11 mouse cellular contexts compared by ENCODE assay signal in the genomic region with DNA sequence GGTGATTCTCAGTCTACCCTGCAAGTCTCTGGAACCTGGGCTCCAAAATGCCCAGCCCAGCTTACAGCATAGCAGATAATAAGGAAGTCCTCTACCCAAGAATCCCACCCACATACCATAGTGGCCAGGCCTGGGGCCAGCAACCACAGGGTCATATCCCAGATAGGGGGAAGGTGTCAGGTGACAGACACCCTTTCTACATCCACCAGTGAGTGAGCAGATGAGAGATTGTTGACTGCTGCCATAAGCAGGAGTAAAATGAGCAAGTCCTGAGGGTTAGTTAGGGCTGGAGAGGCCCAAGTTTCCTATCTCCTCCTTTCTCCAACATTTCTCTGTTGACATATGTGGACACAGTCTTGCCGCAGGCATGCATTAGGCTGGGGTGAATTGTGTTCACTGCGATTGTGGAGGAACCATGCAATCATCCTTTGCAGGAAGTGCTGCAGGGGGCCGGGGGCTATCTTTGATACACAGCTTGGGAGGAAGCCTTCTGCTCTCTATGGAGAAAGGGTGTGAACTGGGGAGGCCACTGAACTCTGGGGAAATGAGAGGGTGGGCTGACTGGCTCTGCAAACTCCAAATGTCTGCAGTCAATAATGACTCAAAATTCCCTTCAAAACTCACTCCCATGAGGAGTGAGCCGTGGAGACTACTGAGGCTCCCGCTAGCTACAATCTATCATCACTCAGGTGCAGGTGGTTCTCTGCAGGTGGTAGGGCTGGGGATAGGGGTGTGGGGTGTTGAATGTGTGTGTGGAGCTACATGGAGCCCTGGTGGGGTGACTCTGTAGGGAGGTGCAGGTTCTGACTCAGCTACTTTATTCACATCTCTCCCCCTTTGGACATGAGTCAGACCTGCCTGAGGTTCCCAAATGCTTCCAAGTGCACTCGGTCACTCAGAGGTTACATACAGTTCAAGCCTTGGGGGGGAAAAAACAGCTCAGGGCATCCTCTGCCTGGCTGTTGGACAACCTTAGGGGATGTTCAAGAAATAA. TPM values are rescaled to one million over a fixed set of nuclear protein-coding genes. Genes with fewer than 3 reads are reported as not detected.
DNase-seq lines count a peak whose midpoint lies in the region; ATAC-seq lines count a peak whose summit lies in the region.
"Had no signal": no experiment of that assay in that cellular context is flagged by ENCODE, and none has a peak within 500 bp of the region (broad histone marks: within the 10 kb centered on the region; RNA-seq: fewer than 3 reads in every experiment).

No protein-coding gene starts in this region.

- no peak overlapping the region for H3K9ac ChIP-seq in forebrain, embryonic 11.5 days (ENCODE audit: low read length)
- no peak overlapping the region for H3K9ac ChIP-seq in forebrain, embryonic 16.5 days (replicated peaks; ENCODE audit: low read depth, low read length)
- H3K9ac ChIP-seq: forebrain, embryonic 15.5 days had no signal

- DNase-seq in forebrain, embryonic 11.5 days (ENCODE audit: low spot score), result peak; percentile 44
- peak; percentile 73 for DNase-seq in 3134 (ENCODE audit: extremely low read depth, insufficient read length, low spot score)
- DNase-seq in c-Kit-positive CD71-positive TER-119-positive erythroid progenitor cells, embryonic 14.5 days (ENCODE audit: low spot score), result peak; percentile 22
- DNase-seq in cerebellum, postnatal 4 days (ENCODE audit: low spot score in 2 of 2), result no peak
- no peak for DNase-seq in left cerebral cortex, adult 18-20 months (ENCODE audit: low spot score in 2 of 2)
- no peak for DNase-seq in kidney, postnatal 14 days
- DNase-seq: kidney, adult 8-10 months had no signal

- no peaks in the 10 kb centered on the region for H3K27me3 ChIP-seq in forebrain, embryonic 11.5 days (ENCODE audit: control insufficient read depth, insufficient read depth, low read length)
- H3K27me3 ChIP-seq in forebrain, embryonic 16.5 days (replicated peaks; ENCODE audit: control insufficient read depth, insufficient read depth, low read length), result no peaks in the 10 kb centered on the region
- H3K27me3 ChIP-seq: forebrain, embryonic 15.5 days had no signal

- no peak for ATAC-seq in forebrain, embryonic 11.5 days (replicated peaks; ENCODE audit: low FRiP score)
- ATAC-seq in forebrain, embryonic 16.5 days, result no peak
- ATAC-seq in megakaryocyte progenitor cell, adult 5-6 weeks (replicated peaks; ENCODE audit: poor library complexity), result peak; percentile 64
- ATAC-seq: forebrain, embryonic 15.5 days had no signal

- H3K36me3 ChIP-seq in forebrain, embryonic 11.5 days (ENCODE audit: control insufficient read depth, insufficient read depth, low read length), result no peaks in the 10 kb centered on the region
- H3K36me3 ChIP-seq in forebrain, embryonic 16.5 days (ENCODE audit: control insufficient read depth, insufficient read depth), result no peaks in the 10 kb centered on the region
- H3K36me3 ChIP-seq: forebrain, embryonic 15.5 days; limb, embryonic 10.5 days had no signal

- no peak overlapping the region for H3K4me3 ChIP-seq in forebrain, embryonic 11.5 days (ENCODE audit: low read depth, low read length)
- H3K4me3 ChIP-seq in forebrain, embryonic 16.5 days (replicated peaks; ENCODE audit: low read length), result no peak overlapping the region
- H3K4me3 ChIP-seq: forebrain, embryonic 15.5 days; limb, embryonic 10.5 days had no signal

- H3K9me3 ChIP-seq in forebrain, embryonic 11.5 days (ENCODE audit: control insufficient read depth, low read length), result no peaks in the 10 kb centered on the region
- H3K9me3 ChIP-seq in forebrain, embryonic 16.5 days (ENCODE audit: control insufficient read depth, low read length), result no peaks in the 10 kb centered on the region
- H3K9me3 ChIP-seq: forebrain, embryonic 15.5 days; limb, embryonic 10.5 days had no signal

- no peak overlapping the region for H3K4me2 ChIP-seq in forebrain, embryonic 11.5 days (ENCODE audit: low read depth, low read length, severe bottlenecking)
- H3K4me2 ChIP-seq in forebrain, embryonic 16.5 days (ENCODE audit: low read length), result no peak overlapping the region
- H3K4me2 ChIP-seq: forebrain, embryonic 15.5 days had no signal

- 87% methylated on average over 6 of the region's 6 CpGs for WGBS in forebrain, embryonic 11.5 days
- WGBS in forebrain, embryonic 16.5 days, result 90% methylated on average over 6 of the region's 6 CpGs

- H3K27ac ChIP-seq in forebrain, embryonic 11.5 days (ENCODE audit: low read depth, low read length), result no peak overlapping the region
- no peak overlapping the region for H3K27ac ChIP-seq in forebrain, embryonic 16.5 days (ENCODE audit: low read length)
- H3K27ac ChIP-seq: forebrain, embryonic 15.5 days; limb, embryonic 10.5 days had no signal

- H3K4me1 ChIP-seq in forebrain, embryonic 11.5 days (replicated peaks; ENCODE audit: control insufficient read depth, insufficient read depth, low read length), result no peaks in the 10 kb centered on the region
- H3K4me1 ChIP-seq in forebrain, embryonic 16.5 days (replicated peaks; ENCODE audit: control insufficient read depth, insufficient read depth, low read length), result no peaks in the 10 kb centered on the region
- H3K4me1 ChIP-seq: forebrain, embryonic 15.5 days had no signal

RNA-seq across cellular contexts. Expression of a gene that starts 1.3 kb away (rescaled TPM):
- polyA plus RNA-seq in forebrain, embryonic 11.5 days (2014; fragmentation: Nextera tagmentation; extraction: Ambion mirVana), result 1.2 and 1.3 TPM in 2 replicates
- polyA plus RNA-seq in forebrain, embryonic 16.5 days (2015; fragmentation: Nextera tagmentation; extraction: Ambion mirVana), result 0.80 and 0.85 TPM in 2 replicates
- 37.2 and 37.9 TPM in 2 replicates for total RNA-seq in megakaryocyte progenitor cell, adult 5-6 weeks (2015)
- total RNA-seq in megakaryocyte progenitor cell, adult 5-6 weeks (2017), result 35.1 and 42.0 TPM in 2 replicates
- 1 to 10 TPM; 3.6 to 3.8 TPM for total RNA-seq in left cerebral cortex, adult 18-20 months (2021)

RNA-seq across cellular contexts. Expression of a gene that starts 15.7 kb away (rescaled TPM):
- polyA plus RNA-seq in forebrain, embryonic 11.5 days (2014; fragmentation: Nextera tagmentation; extraction: Ambion mirVana), result 40.6 and 41.9 TPM in 2 replicates
- polyA plus RNA-seq in forebrain, embryonic 16.5 days (2015; fragmentation: Nextera tagmentation; extraction: Ambion mirVana), result 41.6 and 42.8 TPM in 2 replicates
- total RNA-seq in megakaryocyte progenitor cell, adult 5-6 weeks (2015), result 9.1 and 9.9 TPM in 2 replicates
- total RNA-seq in megakaryocyte progenitor cell, adult 5-6 weeks (2017), result 28.8 and 38.1 TPM in 2 replicates
- total RNA-seq in left cerebral cortex, adult 18-20 months (2021), result 10 to 100 TPM; 34.7 to 35.8 TPM

RNA-seq across cellular contexts. Expression of a gene that starts 50.2 kb away (rescaled TPM):
- polyA plus RNA-seq in forebrain, embryonic 11.5 days (2014; fragmentation: Nextera tagmentation; extraction: Ambion mirVana), result 69.0 and 73.8 TPM in 2 replicates
- 73.3 and 80.5 TPM in 2 replicates for polyA plus RNA-seq in forebrain, embryonic 16.5 days (2015; fragmentation: Nextera tagmentation; extraction: Ambion mirVana)
- 54.1 and 60.0 TPM in 2 replicates for total RNA-seq in megakaryocyte progenitor cell, adult 5-6 weeks (2015)
- total RNA-seq in megakaryocyte progenitor cell, adult 5-6 weeks (2017), result 31.8 and 37.6 TPM in 2 replicates
- total RNA-seq in left cerebral cortex, adult 18-20 months (2021), result 10 to 100 TPM; 67.0 to 72.0 TPM

Comparison
In these comparisons a context has a peak if more than half of its experiments do, and no peak if none do; other contexts are left out.
1. DNase-seq: peak in forebrain, embryonic 11.5 days (single experiment), 3134 (single experiment) and c-Kit-positive CD71-positive TER-119-positive erythroid progenitor cells, embryonic 14.5 days (single experiment); none in cerebellum, postnatal 4 days (0 of 2), left cerebral cortex, adult 18-20 months (0 of 2) and kidney, postnatal 14 days (single experiment).
2. RNA of a gene that starts 1.3 kb away (total RNA-seq): 35.1 to 42.0 TPM in megakaryocyte progenitor cell, adult 5-6 weeks; 3.6 to 3.8 TPM in left cerebral cortex, adult 18-20 months; every median in the first group is over 4 times any median in the second.